Mouse (Mus musculus) C2C12 (cell line): ENCODE results near the gene 4930503B20Rik.

Source experiments
- CEBPB ChIP-seq: IDR thresholded peaks from one replicate; pipeline ENCODE4 v1.6.1; 2011; ENCODE audit warnings: low read depth, mild to moderate bottlenecking, control low read depth, moderate library complexity
- CTCF ChIP-seq: IDR thresholded peaks from one replicate; pipeline ENCODE4 v1.5.1; 2011; ENCODE audit not compliant: control insufficient read depth, insufficient read depth, insufficient read length
- FOSL1 ChIP-seq: IDR thresholded peaks from one replicate; pipeline ENCODE4 v1.8.0; 2011; ENCODE audit warnings: mild to moderate bottlenecking, low read length; ENCODE audit not compliant: poor library complexity, insufficient read depth, severe bottlenecking
- MAX ChIP-seq: IDR thresholded peaks from one replicate; pipeline ENCODE4 v1.6.1; 2011; ENCODE audit warnings: mild to moderate bottlenecking, control low read depth
- MYOD1 ChIP-seq: IDR thresholded peaks from one replicate; pipeline ENCODE4 v1.6.1; 2011; ENCODE audit warnings: low read depth; ENCODE audit not compliant: control insufficient read depth, insufficient read length
- USF1 ChIP-seq: IDR thresholded peaks from one replicate; pipeline ENCODE4 v1.6.1; 2011; ENCODE audit warnings: low read depth, mild to moderate bottlenecking, control low read depth, moderate library complexity

- TF ChIP-seq MAX (no peak), CTCF (no peak), USF1 (no peak), MYOD1 (no peak), CEBPB (no peak), FOSL1 (no peak)
Observed at GRCm38 (mm10) chr3:146616533-146617283, 34.4 kb downstream of the 4930503B20Rik start.
